Mouse (Mus musculus): ENCODE measurements at regions not wholly inside any gene's neighbourhood (a gene's known extent, or its start where the extent isn't known, plus 50 kb on each side); places are given as distances from the start of the nearest gene placed in this dataset.

DNA sequence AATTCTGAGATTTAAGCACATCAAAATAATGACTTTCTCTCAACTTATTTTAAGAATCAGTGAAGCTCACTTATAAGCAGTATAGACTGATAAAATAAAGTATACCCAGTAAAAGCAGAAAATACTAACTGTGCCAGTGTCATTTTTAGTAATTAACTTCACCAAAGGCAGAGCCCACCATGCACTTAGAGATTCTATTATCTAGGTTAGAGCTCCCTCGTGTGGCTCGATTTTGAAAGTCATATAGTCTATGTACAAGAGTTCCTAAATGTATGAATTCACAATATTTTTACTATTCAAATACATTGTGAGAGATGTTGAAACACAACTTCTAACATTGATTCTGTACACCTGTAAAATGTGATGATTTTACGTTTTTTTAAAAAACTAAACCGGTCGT lies 589.3 kb downstream of the Kcnj3 start:
- Histone ChIP-seq H3K27ac (no peak overlapping the region), H3K4me3 (no peak overlapping the region)
- peak; percentile 16 to 51 for DNase-seq (ENCODE audit: low spot score in 2 of 2)
- peak; percentile 78 for TF ChIP-seq CTCF (conservative IDR thresholded peaks at IDR 0.05)

DNA sequence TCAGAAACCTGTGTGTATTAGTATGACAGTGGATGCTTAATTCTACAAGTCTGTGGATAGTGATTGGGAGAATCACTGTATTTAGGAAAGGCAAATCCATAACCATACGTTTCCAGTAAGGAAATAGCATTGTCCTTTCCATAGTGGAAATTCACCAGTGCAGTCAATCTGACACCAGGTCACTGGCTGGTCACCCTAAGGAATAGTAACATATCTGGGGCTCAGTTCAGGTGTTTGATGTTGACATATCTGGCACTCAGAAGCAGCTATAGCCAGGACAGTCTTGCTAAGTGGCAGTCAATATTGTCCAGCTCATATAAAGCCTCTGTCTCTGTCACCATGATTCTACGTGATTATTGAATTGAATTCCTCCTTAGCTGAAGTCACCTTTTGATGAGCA lies 593.2 kb downstream of the Kcnj3 start:
- Histone ChIP-seq H3K4me3 (no peak overlapping the region), H3K27ac (no peak overlapping the region)
- no peak for DNase-seq (ENCODE audit: low spot score in 2 of 2)
- no peak for TF ChIP-seq CTCF (conservative IDR thresholded peaks at IDR 0.05)

Measured in layer of hippocampus, adult 2 months (tissue).